Mouse (Mus musculus) cerebellum, adult 11-12 months (tissue): ENCODE data around the gene Slc8b1.
A peak's percentile ranks its signal among the peaks of the same experiment; 100 is the strongest.

Source experiments
- DNase-seq: peaks from one replicate; pipeline ENCODE4 v3.0.0; 2022

The Slc8b1 gene

GRCm38 (mm10) chr5:120531631-120532030 is 20.7 kb downstream of the Slc8b1 start:
- DNase-seq = no peak

- no peak for DNase-seq
Observed at GRCm38 (mm10) chr5:120534071-120534685, 23.2 kb downstream of the Slc8b1 start.

- no peak for DNase-seq
Observed at GRCm38 (mm10) chr5:120534686-120535075, 23.7 kb downstream of the Slc8b1 start.

GRCm38 (mm10) chr5:120536046-120536445 is 25.1 kb downstream of the Slc8b1 start:
- peak; percentile 76 for DNase-seq

GRCm38 (mm10) chr5:120536632-120537031 is 25.7 kb downstream of the Slc8b1 start:
- DNase-seq = peak; percentile 64

GRCm38 (mm10) chr5:120548236-120548850 is 37.4 kb downstream of the Slc8b1 start:
- no peak for DNase-seq

- no peak for DNase-seq
Observed at GRCm38 (mm10) chr5:120550137-120550536, 39.2 kb downstream of the Slc8b1 start.

- DNase-seq = no peak
Observed at GRCm38 (mm10) chr5:120550673-120551072, 39.7 kb downstream of the Slc8b1 start.

- DNase-seq = no peak
Observed at GRCm38 (mm10) chr5:120555871-120556270, 44.9 kb downstream of the Slc8b1 start.

- DNase-seq = peak; percentile 55
Observed at GRCm38 (mm10) chr5:120558041-120558440, 47.1 kb downstream of the Slc8b1 start.

GRCm38 (mm10) chr5:120558762-120559161 is 47.8 kb downstream of the Slc8b1 start:
- peak; percentile 43 for DNase-seq

- DNase-seq = peak; percentile 72
Observed at GRCm38 (mm10) chr5:120560129-120560615, 49.2 kb downstream of the Slc8b1 start.

GRCm38 (mm10) chr5:120560616-120561311 is 49.8 kb downstream of the Slc8b1 start:
- DNase-seq = peak; percentile 88

GRCm38 (mm10) chr5:120562956-120563913 is 52.3 kb downstream of the Slc8b1 start:
- no peak for DNase-seq

GRCm38 (mm10) chr5:120563914-120564311 is 52.9 kb downstream of the Slc8b1 start:
- DNase-seq = no peak

GRCm38 (mm10) chr5:120565171-120565905 is 54.4 kb downstream of the Slc8b1 start:
- peak; percentile 60 for DNase-seq

GRCm38 (mm10) chr5:120566101-120566500 is 55.1 kb downstream of the Slc8b1 start:
- DNase-seq = peak; percentile 96

GRCm38 (mm10) chr5:120566681-120567252 is 55.8 kb downstream of the Slc8b1 start:
- peak; percentile 79 for DNase-seq

- peak; percentile 72 for DNase-seq
Observed at GRCm38 (mm10) chr5:120567253-120567701, 56.3 kb downstream of the Slc8b1 start.

- peak; percentile 74 for DNase-seq
Observed at GRCm38 (mm10) chr5:120567761-120568211, 56.8 kb downstream of the Slc8b1 start.

GRCm38 (mm10) chr5:120568336-120568768 is 57.4 kb downstream of the Slc8b1 start:
- DNase-seq = peak; percentile 81
